Mouse (Mus musculus): ENCODE results near the gene Tfrc.

- TF ChIP-seq GATA1 (IDR thresholded peaks at IDR 0.05; ENCODE audit: borderline replicate concordance, low read length) = no peak
- no peak for TF ChIP-seq TAL1 (conservative IDR thresholded peaks at IDR 0.05; ENCODE audit: low read depth, low read length)
- no peak for TF ChIP-seq CTCF (IDR thresholded peaks at IDR 0.05; ENCODE audit: low read depth, low read length)
- no peak for TF ChIP-seq GATA2 (IDR thresholded peaks at IDR 0.05; ENCODE audit: borderline replicate concordance, low read depth, low read length)
- no peak for TF ChIP-seq POLR2AphosphoS5 (IDR thresholded peaks at IDR 0.05; ENCODE audit: insufficient replicate concordance, low read depth, low read length)
Measured at GRCm38 (mm10) chr16:32632328-32632824, 23.7 kb downstream of the Tfrc start.
